6 mouse cellular contexts compared by ENCODE assay signal in genomic region chr8:111010230-111010991, GRCm38 (mm10). TPM values are rescaled to one million over a fixed set of nuclear protein-coding genes. Genes with fewer than 3 reads are reported as not detected.
"Had no signal": no experiment of that assay in that cellular context is flagged by ENCODE, and none has a peak within 500 bp of the region (broad histone marks: within the 10 kb centered on the region; RNA-seq: fewer than 3 reads in every experiment).

No protein-coding gene starts in this region.

RNA-seq across cellular contexts. Expression of gene Exosc6, which starts 45.7 kb away (rescaled TPM):
- polyA plus RNA-seq: neural tube, embryonic 13.5 days; neural tube, embryonic 14.5 days; neural tube, embryonic 15.5 days; stomach, embryonic 16.5 days; testis, adult 2 months; urinary bladder, adult 2 months had no signal
